Mouse (Mus musculus) layer of hippocampus, adult 2 months (tissue): Measurements from ENCODE around the gene Slc44a2. TPM values are rescaled to one million over a fixed set of nuclear protein-coding genes. Genes with fewer than 3 reads are reported as not detected.
A peak's percentile ranks its signal among the peaks of the same experiment; 100 is the strongest.

Source experiments
- DNase-seq, 2 experiments: peaks; one replicate each; pipeline ENCODE4 v3.0.0; 2022; ENCODE audit warnings: low spot score in 2 of 2
- H3K27ac ChIP-seq: fragments of 200-600 bp; 2 replicates; pipeline ENCODE4 v1.8.1; 2022
- H3K4me3 ChIP-seq: fragments of 200-600 bp; 2 replicates; pipeline ENCODE4 v1.8.1; 2022; ENCODE audit warnings: mild to moderate bottlenecking
- CTCF ChIP-seq: fragments of 200-600 bp; conservative IDR thresholded peaks from 2 replicates; pipeline ENCODE4 v1.8.1; 2022; ENCODE audit warnings: antibody characterized with exemption, mild to moderate bottlenecking, moderate library complexity
- total RNA-seq, 2 experiments: library from RNA; stranded (reverse); gene quantifications; 2 replicates each; pipeline ENCODE4 v1.2.3; 2021

Gene Slc44a2
- total RNA-seq, 2 experiments from 2014 or later: 50.7 to 52.6 TPM

- no peak for DNase-seq
- no peak for TF ChIP-seq CTCF
- H3K4me3 ChIP-seq: no peak overlapping the region
These were observed 58.7 kb downstream of the Slc44a2 start for GRCm38 (mm10) chr9:21379195-21379594.

GRCm38 (mm10) chr9:21380868-21381267 lies 60.4 kb downstream of the Slc44a2 start:
- DNase-seq: peak in 1 of 2 experiments; percentile 36
- H3K4me3 ChIP-seq: no peak overlapping the region
- H3K27ac ChIP-seq: peak overlapping the region; percentile 30
- peak; percentile 57 for TF ChIP-seq CTCF

More at GRCm38 (mm10) chr9:21379195-21379594, 58.7 kb downstream of the Slc44a2 start:
- H3K27ac ChIP-seq: peak overlapping the region; percentile 29; the same call in 1 of the 2 replicates

- Histone ChIP-seq H3K27ac (no peak overlapping the region), H3K4me3 (no peak overlapping the region)
- DNase-seq: no peak
- no peak for TF ChIP-seq CTCF
These were observed 63.5 kb downstream of the Slc44a2 start for GRCm38 (mm10) chr9:21383966-21384365.

- no peak for TF ChIP-seq CTCF
- no peak overlapping the region for H3K4me3 ChIP-seq
- DNase-seq: no peak
- H3K27ac ChIP-seq: no peak overlapping the region
These were observed 72.2 kb downstream of the Slc44a2 start for GRCm38 (mm10) chr9:21392646-21393175.

GRCm38 (mm10) chr9:21395692-21396091 lies 75.2 kb downstream of the Slc44a2 start:
- TF ChIP-seq CTCF: no peak
- no peak for DNase-seq
- no peak overlapping the region for H3K4me3 ChIP-seq
- no peak overlapping the region for H3K27ac ChIP-seq

- DNase-seq: no peak
- Histone ChIP-seq H3K4me3 (no peak overlapping the region), H3K27ac (no peak overlapping the region; the same call in 1 of the 2 replicates)
- no peak for TF ChIP-seq CTCF
These were observed 76.7 kb downstream of the Slc44a2 start for GRCm38 (mm10) chr9:21397170-21397569.

GRCm38 (mm10) chr9:21401042-21401441 lies 80.5 kb downstream of the Slc44a2 start:
- Histone ChIP-seq H3K4me3 (no peak overlapping the region), H3K27ac (no peak overlapping the region)
- TF ChIP-seq CTCF: no peak
- no peak for DNase-seq

- DNase-seq: no peak
- no peak for TF ChIP-seq CTCF
- H3K27ac ChIP-seq: peak overlapping the region; percentile 36; the same call in 1 of the 2 replicates
- H3K4me3 ChIP-seq: no peak overlapping the region
These were observed 82.3 kb downstream of the Slc44a2 start for GRCm38 (mm10) chr9:21402764-21403253.

GRCm38 (mm10) chr9:21403745-21404144 lies 83.2 kb downstream of the Slc44a2 start:
- DNase-seq: no peak
- Histone ChIP-seq H3K4me3 (no peak overlapping the region), H3K27ac (peak overlapping the region; percentile 79; the same call in 1 of the 2 replicates)
- TF ChIP-seq CTCF: no peak

Other genes with a start within 250 kb of the Slc44a2 start
- 1 to 10 TPM in 1 of 2 experiments, under 1 TPM in 1; 0.74 to 2.7 TPM for gene Gm49373, start 247.6 kb upstream of the Slc44a2 start, total RNA-seq
- gene Fdx1l, start 247.1 kb upstream of the Slc44a2 start, total RNA-seq: 10 to 100 TPM; 61.1 to 62.0 TPM
- gene Gm38431, start 228.7 kb upstream of the Slc44a2 start, total RNA-seq: 1 to 10 TPM; 2.9 to 3.8 TPM
- 10 to 100 TPM; 34.5 to 36.5 TPM for gene Raver1, start 228.7 kb upstream of the Slc44a2 start, total RNA-seq
- 10 to 100 TPM; 16.8 to 21.5 TPM for gene Tyk2, start 189.5 kb upstream of the Slc44a2 start, total RNA-seq
- gene Cdc37, start 170.7 kb upstream of the Slc44a2 start, total RNA-seq: 100 to 1,000 TPM; 144 to 150 TPM
- 10 to 100 TPM; 86.6 to 89.3 TPM for gene Pde4a, start 155.0 kb upstream of the Slc44a2 start, total RNA-seq
- gene Keap1, start 81.3 kb upstream of the Slc44a2 start, total RNA-seq: 10 to 100 TPM; 56.7 to 60.6 TPM
- gene S1pr5, start 72.3 kb upstream of the Slc44a2 start, total RNA-seq: 10 to 100 TPM; 10.6 to 10.9 TPM
- 10 to 100 TPM; 39.8 to 40.2 TPM for gene Atg4d, start 55.4 kb upstream of the Slc44a2 start, total RNA-seq
- 10 to 100 TPM; 45.1 to 46.6 TPM for gene Kri1, start 32.7 kb upstream of the Slc44a2 start, total RNA-seq
- 10 to 100 TPM; 53.7 to 54.4 TPM for gene Cdkn2d, start 29.3 kb upstream of the Slc44a2 start, total RNA-seq
- under 1 TPM; 0.41 to 0.76 TPM for gene Ap1m2, start 8.4 kb upstream of the Slc44a2 start, total RNA-seq
- gene Ilf3, start 47.2 kb downstream of the Slc44a2 start, total RNA-seq: 100 to 1,000 TPM; 106 to 108 TPM
- 10 to 100 TPM; 31.2 to 46.2 TPM for gene Qtrt1, start 91.1 kb downstream of the Slc44a2 start, total RNA-seq
- gene Dnm2, start 104.2 kb downstream of the Slc44a2 start, total RNA-seq: 10 to 100 TPM; 58.0 to 69.6 TPM
- gene Tmed1, start 189.6 kb downstream of the Slc44a2 start, total RNA-seq: 10 to 100 TPM; 13.5 to 15.5 TPM
- under 1 TPM; 0.27 to 0.44 TPM for gene AB124611, start 205.5 kb downstream of the Slc44a2 start, total RNA-seq
- 10 to 100 TPM; 75.9 to 85.6 TPM for gene Carm1, start 226.2 kb downstream of the Slc44a2 start, total RNA-seq